Mouse (Mus musculus): ENCODE measurements around the gene Stxbp5.

GRCm38 (mm10) chr10:9760264-9760663, 140.6 kb downstream of the Stxbp5 start:
- no peak for TF ChIP-seq CTCF (conservative IDR thresholded peaks at IDR 0.05; ENCODE audit: insufficient read depth, insufficient read length, low read depth, low read length)
- no peak for TF ChIP-seq POLR2A (IDR thresholded peaks at IDR 0.05; ENCODE audit: low read depth, low read length)

Data from kidney, adult 2 months (tissue).